Mouse (Mus musculus) E14TG2a.4 (cell line): ENCODE results near the gene Gm45753.

Experiments
- H3K27me3 ChIP-seq: 2 replicates; pipeline ENCODE4 v1.6.1; 2014; ENCODE audit warnings: low read length, control low read depth; ENCODE audit not compliant: insufficient read depth
- H3K36me3 ChIP-seq: 2 replicates; pipeline ENCODE4 v1.6.1; 2014; ENCODE audit warnings: low read length, control low read depth; ENCODE audit not compliant: insufficient read depth
- H3K4me1 ChIP-seq: replicated peaks from 2 replicates; pipeline ENCODE4 v1.6.1; 2014; ENCODE audit warnings: low read depth, low read length, control low read depth
- H3K4me3 ChIP-seq: replicated peaks from 2 replicates; pipeline ENCODE4 v1.5.1; 2014; ENCODE audit warnings: mild to moderate bottlenecking, low read length
- H3K9me3 ChIP-seq: 2 replicates; pipeline ENCODE4 v1.6.1; 2014; ENCODE audit warnings: low read length, control low read depth
- CTCF ChIP-seq: conservative IDR thresholded peaks from 2 replicates; pipeline ENCODE4 v1.5.1; 2014; ENCODE audit warnings: low read length
- NANOG ChIP-seq: IDR thresholded peaks from 2 replicates; pipeline ENCODE4 v1.6.1; 2014; ENCODE audit warnings: borderline replicate concordance, low read length, mixed read lengths
- POU5F1 ChIP-seq: IDR thresholded peaks from 2 replicates; pipeline ENCODE4 v1.6.1; 2014; ENCODE audit warnings: low read length, borderline replicate concordance

Gm45753 gene

DNA sequence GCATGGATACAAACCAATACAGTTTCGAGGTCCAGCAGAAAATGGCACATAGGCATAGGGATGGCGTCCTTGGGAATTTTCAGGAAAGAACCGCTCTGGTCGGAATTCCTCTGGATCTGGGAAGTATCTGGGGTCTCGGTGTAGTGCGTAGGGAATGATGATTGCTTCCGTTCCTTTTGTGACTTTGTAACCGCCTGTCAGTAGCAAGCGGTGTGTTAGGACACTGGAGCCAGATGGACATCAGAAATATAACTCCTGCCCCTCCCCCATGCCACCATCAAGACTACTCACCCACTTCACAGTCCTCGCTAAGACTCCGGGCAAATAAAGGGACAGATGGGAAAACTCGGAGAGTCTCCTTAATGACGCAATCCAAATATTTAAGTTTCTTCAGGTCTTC, at the start of gene Gm45753:
Gene Gm45753 (minus strand): TSS at position 101 of the 400 bp plus-strand sequence.
- Histone ChIP-seq H3K27me3 (no peaks in the 10 kb centered on the region), H3K4me1 (no peaks in the 10 kb centered on the region), H3K9me3 (no peaks in the 10 kb centered on the region), H3K36me3 (no peaks in the 10 kb centered on the region), H3K4me3 (no peak within 1 kb of the TSS)
- TF ChIP-seq NANOG (no peak), POU5F1 (no peak), CTCF (no peak)

- TF ChIP-seq NANOG (no peak), POU5F1 (no peak), CTCF (no peak)
- Histone ChIP-seq H3K36me3 (no peaks in the 10 kb centered on the region), H3K4me3 (no peak overlapping the region), H3K9me3 (peaks cover 9% of the 10 kb centered on the region), H3K4me1 (no peaks in the 10 kb centered on the region), H3K27me3 (peaks cover 26% of the 10 kb centered on the region)
Observed at GRCm38 (mm10) chr8:45355809-45356208, 47.5 kb upstream of the Gm45753 start.

DNA sequence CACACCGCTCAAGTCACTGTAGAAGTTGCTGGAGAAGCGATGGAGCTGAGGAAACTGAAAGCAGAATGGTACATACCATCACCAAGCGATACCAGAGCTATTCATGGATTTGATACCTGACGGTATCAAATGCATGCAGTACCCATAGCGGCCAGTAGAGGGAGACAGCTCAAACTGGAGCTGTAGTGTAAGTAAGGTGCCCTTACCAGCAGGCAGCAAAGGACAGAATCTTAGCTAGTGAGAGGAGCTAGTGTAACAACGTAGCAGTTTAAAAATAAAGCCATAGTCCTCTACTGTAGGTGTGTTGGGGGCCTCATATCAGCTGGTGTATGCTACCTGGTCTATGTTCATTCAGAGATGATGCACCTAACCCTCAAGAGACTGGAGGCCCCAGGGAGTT, 36.8 kb upstream of the Gm45753 start:
- TF ChIP-seq POU5F1 (no peak), NANOG (no peak), CTCF (peak; percentile 87)
- no peak overlapping the region for H3K4me3 ChIP-seq
- peaks cover 12% of the 10 kb centered on the region; the same call in 1 of the 2 replicates for H3K9me3 ChIP-seq
- 0 out of 2 replicates have a peak, but pooled peaks cover 3% of the 10 kb centered on the region for H3K27me3 ChIP-seq
- H3K4me1 ChIP-seq, result no peaks in the 10 kb centered on the region
- no peaks in the 10 kb centered on the region for H3K36me3 ChIP-seq

DNA sequence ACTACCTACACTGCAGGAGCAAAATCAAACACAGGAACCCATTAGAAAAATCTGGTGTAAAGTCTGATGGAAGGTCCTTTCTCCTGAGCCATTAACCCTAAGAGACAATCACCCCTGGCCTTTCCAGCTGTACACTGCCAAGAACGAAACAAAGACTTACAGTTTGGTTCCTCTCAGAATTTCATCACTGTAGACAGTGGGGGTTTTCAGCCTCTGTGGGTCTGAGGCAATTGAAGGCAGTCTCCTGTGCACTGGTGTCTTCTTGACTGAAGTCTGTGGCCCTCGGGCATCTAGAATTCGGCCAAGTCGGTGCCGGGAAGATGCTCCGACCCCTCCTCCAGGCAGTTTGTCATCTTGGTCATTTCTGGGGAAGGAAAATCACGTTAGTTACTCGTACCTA, 36.0 kb upstream of the Gm45753 start:
- Histone ChIP-seq H3K36me3 (no peaks in the 10 kb centered on the region), H3K27me3 (0 out of 2 replicates have a peak, but pooled peaks cover 3% of the 10 kb centered on the region), H3K4me1 (no peaks in the 10 kb centered on the region), H3K9me3 (peaks cover 12% of the 10 kb centered on the region; the same call in 1 of the 2 replicates), H3K4me3 (no peak overlapping the region)
- TF ChIP-seq CTCF (no peak), NANOG (no peak), POU5F1 (no peak)

GRCm38 (mm10) chr8:45341630-45342628, 33.7 kb upstream of the Gm45753 start:
- H3K36me3 ChIP-seq, result no peaks in the 10 kb centered on the region
- H3K4me1 ChIP-seq, result no peaks in the 10 kb centered on the region
- no peak for TF ChIP-seq POU5F1
- no peak for TF ChIP-seq CTCF
- TF ChIP-seq NANOG, result no peak
- no peak overlapping the region for H3K4me3 ChIP-seq
- H3K27me3 ChIP-seq, result 0 out of 2 replicates have a peak, but pooled peaks cover 3% of the 10 kb centered on the region
- peaks cover 20% of the 10 kb centered on the region for H3K9me3 ChIP-seq

DNA sequence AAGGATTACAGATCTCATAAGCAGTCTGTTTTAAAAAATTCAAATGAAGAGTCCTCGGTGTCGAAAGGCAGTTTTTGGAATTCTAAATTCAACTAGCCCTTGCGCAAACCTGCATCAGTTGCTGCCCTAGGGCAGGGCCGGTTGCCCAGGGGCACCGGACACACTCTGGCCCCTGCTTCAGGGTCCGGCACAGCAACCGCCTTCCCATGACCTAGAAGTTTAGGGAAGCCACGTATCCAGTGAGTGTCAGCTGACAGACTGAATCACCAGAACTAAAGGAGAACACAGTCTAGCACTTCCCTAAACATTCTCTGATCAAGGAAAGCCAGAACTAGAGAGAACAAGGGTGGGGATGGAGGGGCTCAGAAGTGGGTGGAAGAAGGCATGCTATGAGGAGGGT, 25.2 kb upstream of the Gm45753 start:
- peaks cover 15% of the 10 kb centered on the region for H3K4me1 ChIP-seq
- no peak for TF ChIP-seq POU5F1
- TF ChIP-seq NANOG, result no peak
- no peak for TF ChIP-seq CTCF

GRCm38 (mm10) chr8:45332685-45333409, 24.6 kb upstream of the Gm45753 start, which contains the start of gene Cyp4v3:
Cyp4v3 (minus strand) TSS chr8:45333216.
- Histone ChIP-seq H3K9me3 (peaks cover 9% of the 10 kb centered on the region), H3K36me3 (no peaks in the 10 kb centered on the region), H3K4me3 (peak within 1 kb of the TSS; percentile 79), H3K4me1 (peaks cover 15% of the 10 kb centered on the region), H3K27me3 (peaks cover 21% of the 10 kb centered on the region)
- TF ChIP-seq POU5F1 (no peak), NANOG (no peak), CTCF (no peak)

More for the DNA sequence above, 25.2 kb upstream of the Gm45753 start:
- H3K27me3 ChIP-seq, result peaks cover 21% of the 10 kb centered on the region
- H3K9me3 ChIP-seq, result peaks cover 13% of the 10 kb centered on the region
- H3K4me3 ChIP-seq, result peak overlapping the region; percentile 79
- H3K36me3 ChIP-seq, result no peaks in the 10 kb centered on the region

GRCm38 (mm10) chr8:45330856-45331255, 22.6 kb upstream of the Gm45753 start:
- peaks cover 15% of the 10 kb centered on the region for H3K4me1 ChIP-seq
- no peaks in the 10 kb centered on the region for H3K36me3 ChIP-seq
- TF ChIP-seq POU5F1, result no peak
- no peak for TF ChIP-seq NANOG
- H3K27me3 ChIP-seq, result peaks cover 21% of the 10 kb centered on the region
- H3K9me3 ChIP-seq, result 0 out of 2 replicates have a peak, but pooled peaks cover 4% of the 10 kb centered on the region
- H3K4me3 ChIP-seq, result no peak overlapping the region
